Mouse (Mus musculus) small intestine, adult 2 months (tissue): Measurements from ENCODE around the gene Calhm1. TPM values are rescaled to one million over a fixed set of nuclear protein-coding genes. Genes with fewer than 3 reads are reported as not detected.

Experiments used
- H3K27ac ChIP-seq: fragments of 200-500 bp; 2 replicates; pipeline ENCODE4 v1.5.1; 2012; ENCODE audit warnings: low read depth, low read length, control low read depth, inconsistent platforms; ENCODE audit not compliant: insufficient read depth
- H3K27me3 ChIP-seq: fragments of 200-500 bp; 2 replicates; pipeline ENCODE4 v1.6.1; 2012; ENCODE audit warnings: mild to moderate bottlenecking, moderate library complexity, low read length, inconsistent platforms; ENCODE audit not compliant: control insufficient read depth, insufficient read depth
- H3K36me3 ChIP-seq: fragments of 200-500 bp; 2 replicates; pipeline ENCODE4 v1.6.1; 2012; ENCODE audit warnings: mild to moderate bottlenecking, low read length, control low read depth, inconsistent platforms; ENCODE audit not compliant: control insufficient read depth, insufficient read depth
- H3K4me1 ChIP-seq: fragments of 200-500 bp; 2 replicates; pipeline ENCODE4 v1.6.1; 2012; ENCODE audit warnings: low read length, inconsistent platforms, mixed read lengths; ENCODE audit not compliant: control insufficient read depth, insufficient read depth, insufficient read length
- H3K4me3 ChIP-seq: fragments of 200-500 bp; 2 replicates; pipeline ENCODE4 v1.5.1; 2012; ENCODE audit warnings: low read depth, mild to moderate bottlenecking, control low read depth, inconsistent platforms, low read length, moderate library complexity
- CTCF ChIP-seq: fragments of 200-500 bp; IDR thresholded peaks from 2 replicates; pipeline ENCODE4 v1.5.1; 2012; ENCODE audit warnings: low read depth, mild to moderate bottlenecking, control low read depth, inconsistent platforms, low read length, moderate library complexity, mixed read lengths; ENCODE audit not compliant: insufficient replicate concordance, insufficient read length; ENCODE audit errors: extremely low read depth
- POLR2A ChIP-seq: fragments of 200-500 bp; IDR thresholded peaks from 2 replicates; pipeline ENCODE4 v1.6.1; 2012; ENCODE audit warnings: low read depth, mild to moderate bottlenecking, control low read depth, inconsistent platforms, low read length, moderate library complexity
- WGBS: fragments of 180-500 bp; shearing (Covaris S2); methylation state at CpG from one replicate; pipeline ENCODE4 v1.1.7; 2018; 5-methylcytosine and 5-hydroxymethylcytosine counted together
- polyA plus RNA-seq: library from polyadenylated mRNA; depleted of rRNA; stranded (reverse); fragments of >200 nt; gene quantifications from 2 replicates; pipeline ENCODE4 v1.2.3, GENCODE M21; 2012; rRNA removed

The Calhm1 gene
- not detected in 2 replicates for polyA plus RNA-seq

GRCm38 (mm10) chr19:47144154-47144553, at the start of gene Calhm1:
Gene Calhm1, minus strand, starts transcription at chr19:47144254.
- WGBS, result 87% methylated on average over 6 of the region's 6 CpGs
- H3K36me3 ChIP-seq, result no peaks in the 10 kb centered on the region
- no peak within 1 kb of the TSS for H3K27ac ChIP-seq
- no peaks in the 10 kb centered on the region for H3K27me3 ChIP-seq
- no peak within 1 kb of the TSS for H3K4me3 ChIP-seq
- no peaks in the 10 kb centered on the region for H3K4me1 ChIP-seq
- TF ChIP-seq CTCF (no peak), POLR2A (no peak)

DNA sequence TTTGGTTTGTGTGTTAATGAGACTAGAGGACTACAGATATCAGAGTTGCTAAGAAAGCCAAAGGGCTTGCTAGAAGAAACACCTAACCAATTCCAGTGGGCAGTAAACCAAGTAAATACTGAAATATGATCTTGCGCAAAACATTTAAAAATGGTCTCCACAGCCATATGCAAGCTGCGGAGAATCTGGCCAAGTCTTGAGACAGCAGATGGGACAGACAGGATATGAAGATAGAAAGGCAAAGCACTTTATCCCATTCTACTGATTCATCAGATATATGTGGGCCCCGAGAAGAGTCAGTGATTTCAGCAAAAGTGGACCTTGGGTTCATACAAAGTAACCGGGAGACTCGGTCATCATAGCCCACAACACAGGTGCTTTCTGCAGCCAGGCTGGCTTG, 48.1 kb upstream of the Calhm1 start:
- 89% methylated on average over 5 of the region's 5 CpGs for WGBS
- H3K36me3 ChIP-seq, result no peaks in the 10 kb centered on the region
- no peak overlapping the region for H3K27ac ChIP-seq
- H3K4me3 ChIP-seq, result no peak overlapping the region
- no peaks in the 10 kb centered on the region for H3K4me1 ChIP-seq
- TF ChIP-seq CTCF (no peak), POLR2A (no peak)
- no peaks in the 10 kb centered on the region for H3K27me3 ChIP-seq

DNA sequence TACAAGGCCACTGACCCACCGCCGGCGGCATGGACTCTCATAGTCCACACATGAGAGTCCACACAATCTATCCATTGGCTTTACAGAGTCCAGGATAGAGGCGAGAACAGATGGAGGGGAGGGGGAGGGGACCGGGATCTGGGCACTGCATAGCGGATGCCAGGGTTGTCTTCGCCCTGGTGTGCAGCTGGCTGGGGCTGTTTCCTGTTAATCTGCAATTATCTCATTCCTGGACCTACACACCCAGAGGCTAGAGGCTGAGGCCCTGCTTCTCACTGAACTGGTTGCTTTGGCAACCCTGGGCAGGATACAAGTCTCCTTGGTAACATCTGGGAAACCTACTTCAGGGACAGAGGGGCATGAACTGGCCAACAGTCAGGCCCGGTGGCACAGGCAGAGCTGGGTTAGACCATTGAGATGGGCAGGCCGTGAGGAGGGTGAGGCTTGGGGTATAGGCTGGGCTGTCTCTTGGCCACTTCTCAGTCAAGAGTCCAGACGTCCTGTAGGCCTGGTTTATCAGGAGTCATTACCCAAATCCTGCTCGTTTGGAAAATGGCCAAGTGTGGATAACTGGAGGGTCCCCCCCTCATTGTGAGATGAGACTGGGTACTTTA, 44.6 kb upstream of the Calhm1 start:
- no peak overlapping the region for H3K27ac ChIP-seq
- WGBS, result 70% methylated on average over 11 of the region's 11 CpGs
- H3K4me3 ChIP-seq, result no peak overlapping the region
- no peaks in the 10 kb centered on the region for H3K36me3 ChIP-seq
- no peaks in the 10 kb centered on the region for H3K4me1 ChIP-seq
- H3K27me3 ChIP-seq, result no peaks in the 10 kb centered on the region
- TF ChIP-seq CTCF (no peak), POLR2A (no peak)

- H3K4me1 ChIP-seq, result no peaks in the 10 kb centered on the region
- no peaks in the 10 kb centered on the region for H3K36me3 ChIP-seq
- H3K4me3 ChIP-seq, result no peak overlapping the region
- H3K27me3 ChIP-seq, result no peaks in the 10 kb centered on the region
- H3K27ac ChIP-seq, result no peak overlapping the region
- WGBS, result 48% methylated on average over 15 of the region's 15 CpGs
- no peak for TF ChIP-seq CTCF
- TF ChIP-seq POLR2A, result no peak
These were observed 42.6 kb upstream of the Calhm1 start for GRCm38 (mm10) chr19:47186514-47187275.

DNA sequence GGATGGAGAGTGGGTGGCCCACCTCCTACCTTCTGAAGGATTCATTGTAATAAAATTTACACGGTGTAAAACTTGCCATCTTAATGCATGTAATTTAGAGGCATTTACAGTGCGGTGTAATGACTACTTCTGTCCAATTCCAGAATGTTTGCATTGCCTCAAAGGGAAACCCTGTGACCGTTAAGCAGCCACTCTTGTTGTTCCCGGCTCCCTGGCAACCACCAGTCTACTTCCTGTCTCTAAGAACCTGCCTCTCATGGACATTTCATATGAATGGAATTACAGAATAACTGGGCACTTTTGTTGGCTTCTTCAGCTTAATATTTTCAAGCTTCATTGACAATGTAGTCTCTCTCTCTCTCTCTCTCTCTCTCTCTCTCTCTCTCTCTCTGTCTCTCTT, 40.7 kb upstream of the Calhm1 start:
- Histone ChIP-seq H3K27ac (no peak overlapping the region), H3K27me3 (peaks cover 5% of the 10 kb centered on the region; the same call in 1 of the 2 replicates), H3K4me1 (no peaks in the 10 kb centered on the region), H3K4me3 (no peak overlapping the region), H3K36me3 (no peaks in the 10 kb centered on the region)
- TF ChIP-seq CTCF (no peak), POLR2A (no peak)
- 23% methylated on average over 4 of the region's 4 CpGs for whole genome bisulfite sequencing

GRCm38 (mm10) chr19:47184221-47184620, 40.2 kb upstream of the Calhm1 start:
- Histone ChIP-seq H3K27me3 (peaks cover 10% of the 10 kb centered on the region), H3K36me3 (no peaks in the 10 kb centered on the region), H3K4me1 (peaks cover 3% of the 10 kb centered on the region; the same call in 1 of the 2 replicates), H3K4me3 (no peak overlapping the region), H3K27ac (no peak overlapping the region)
- 59% methylated on average over 8 of the region's 8 CpGs for WGBS
- TF ChIP-seq POLR2A, result no peak

GRCm38 (mm10) chr19:47180011-47180410, 36.0 kb upstream of the Calhm1 start:
- H3K27me3 ChIP-seq, result peaks cover 20% of the 10 kb centered on the region
- H3K4me1 ChIP-seq, result peaks cover 3% of the 10 kb centered on the region; the same call in 1 of the 2 replicates
- 29% methylated on average over 8 of the region's 8 CpGs for WGBS
- H3K27ac ChIP-seq, result no peak overlapping the region
- no peak overlapping the region for H3K4me3 ChIP-seq
- TF ChIP-seq CTCF (no peak), POLR2A (no peak)
- H3K36me3 ChIP-seq, result no peaks in the 10 kb centered on the region
